Mouse (Mus musculus): ENCODE data around the gene Tars2. TPM values are rescaled to one million over a fixed set of nuclear protein-coding genes. Genes with fewer than 3 reads are reported as not detected.
"Not testable (repeated sequence)": the region's sequence is repeated elsewhere in the genome, so short reads cannot be mapped to it uniquely, and the experiment has no call there.

Gene Tars2
- polyA plus RNA-seq (2012; rRNA removed), result 10.9 and 21.3 TPM in 2 replicates

GRCm38 (mm10) chr3:95760106-95760505 is at the start of gene Tars2:
Tars2 (minus strand) TSS chr3:95760206.
- H3K27me3 ChIP-seq (ENCODE audit: control insufficient read depth, insufficient read depth, low read length), result no peaks in the 10 kb centered on the region
- no peak within 1 kb of the TSS for H3K27ac ChIP-seq (ENCODE audit: insufficient read depth, low read depth, low read length)
- 82% methylated on average over 6 of the region's 6 CpGs for WGBS
- H3K4me3 ChIP-seq (ENCODE audit: low read depth, low read length), result no peak within 1 kb of the TSS
- TF ChIP-seq CTCF (IDR thresholded peaks at IDR 0.05; ENCODE audit: extremely low read depth, insufficient read length, insufficient replicate concordance, low read depth, low read length), result no peak
- no peak for TF ChIP-seq POLR2A (IDR thresholded peaks at IDR 0.05; ENCODE audit: low read depth, low read length)
- peaks cover 4% of the 10 kb centered on the region; the same call in 1 of the 2 replicates for H3K4me1 ChIP-seq (ENCODE audit: control insufficient read depth, insufficient read depth, insufficient read length, low read length)
- H3K36me3 ChIP-seq (ENCODE audit: control insufficient read depth, insufficient read depth, low read length), result peaks cover 15% of the 10 kb centered on the region

GRCm38 (mm10) chr3:95808384-95808783 is 48.4 kb upstream of the Tars2 start:
- no peaks in the 10 kb centered on the region for H3K27me3 ChIP-seq (ENCODE audit: control insufficient read depth, insufficient read depth, low read length)
- peaks cover 13% of the 10 kb centered on the region for H3K36me3 ChIP-seq (ENCODE audit: control insufficient read depth, insufficient read depth, low read length)
- WGBS, result 35% methylated on average over 2 of the region's 2 CpGs
- H3K4me1 ChIP-seq (ENCODE audit: control insufficient read depth, insufficient read depth, insufficient read length, low read length), result no peaks in the 10 kb centered on the region
- H3K27ac ChIP-seq (ENCODE audit: insufficient read depth, low read depth, low read length), result no peak overlapping the region
- TF ChIP-seq POLR2A (IDR thresholded peaks at IDR 0.05; ENCODE audit: low read depth, low read length), result no peak
- TF ChIP-seq CTCF (IDR thresholded peaks at IDR 0.05; ENCODE audit: extremely low read depth, insufficient read length, insufficient replicate concordance, low read depth, low read length), result no peak
- no peak overlapping the region for H3K4me3 ChIP-seq (ENCODE audit: low read depth, low read length)

GRCm38 (mm10) chr3:95807630-95808029 is 47.6 kb upstream of the Tars2 start:
- not testable (repeated sequence) for H3K27me3 ChIP-seq (ENCODE audit: control insufficient read depth, insufficient read depth, low read length)
- 85% methylated on average over 6 of the region's 6 CpGs for WGBS

GRCm38 (mm10) chr3:95806677-95807076 is 46.7 kb upstream of the Tars2 start:
- TF ChIP-seq POLR2A (IDR thresholded peaks at IDR 0.05; ENCODE audit: low read depth, low read length) (no peak), CTCF (IDR thresholded peaks at IDR 0.05; ENCODE audit: extremely low read depth, insufficient read length, insufficient replicate concordance, low read depth, low read length) (no peak)
- Histone ChIP-seq H3K27ac (ENCODE audit: insufficient read depth, low read depth, low read length) (no peak overlapping the region), H3K4me1 (ENCODE audit: control insufficient read depth, insufficient read depth, insufficient read length, low read length) (no peaks in the 10 kb centered on the region), H3K27me3 (ENCODE audit: control insufficient read depth, insufficient read depth, low read length) (no peaks in the 10 kb centered on the region), H3K4me3 (ENCODE audit: low read depth, low read length) (no peak overlapping the region), H3K36me3 (ENCODE audit: control insufficient read depth, insufficient read depth, low read length) (peaks cover 13% of the 10 kb centered on the region)
- 13% methylated on average over 1 of the region's 1 CpGs for WGBS

More at GRCm38 (mm10) chr3:95807630-95808029, 47.6 kb upstream of the Tars2 start:
- H3K4me3 ChIP-seq (ENCODE audit: low read depth, low read length); H3K4me1 ChIP-seq (ENCODE audit: control insufficient read depth, insufficient read depth, insufficient read length, low read length); H3K27ac ChIP-seq (ENCODE audit: insufficient read depth, low read depth, low read length): not testable (repeated sequence)
- H3K36me3 ChIP-seq (ENCODE audit: control insufficient read depth, insufficient read depth, low read length), result peaks cover 13% of the 10 kb centered on the region

GRCm38 (mm10) chr3:95803851-95804250 is 43.8 kb upstream of the Tars2 start:
- Histone ChIP-seq H3K36me3 (ENCODE audit: control insufficient read depth, insufficient read depth, low read length) (peaks cover 13% of the 10 kb centered on the region), H3K27ac (ENCODE audit: insufficient read depth, low read depth, low read length) (no peak overlapping the region), H3K4me3 (ENCODE audit: low read depth, low read length) (no peak overlapping the region), H3K27me3 (ENCODE audit: control insufficient read depth, insufficient read depth, low read length) (no peaks in the 10 kb centered on the region), H3K4me1 (ENCODE audit: control insufficient read depth, insufficient read depth, insufficient read length, low read length) (no peaks in the 10 kb centered on the region)
- TF ChIP-seq POLR2A (IDR thresholded peaks at IDR 0.05; ENCODE audit: low read depth, low read length) (no peak), CTCF (IDR thresholded peaks at IDR 0.05; ENCODE audit: extremely low read depth, insufficient read length, insufficient replicate concordance, low read depth, low read length) (no peak)
- 98% methylated on average over 4 of the region's 4 CpGs for WGBS

- Histone ChIP-seq H3K4me1 (ENCODE audit: control insufficient read depth, insufficient read depth, insufficient read length, low read length) (0 out of 2 replicates have a peak, but pooled peaks cover 2% of the 10 kb centered on the region), H3K27ac (ENCODE audit: insufficient read depth, low read depth, low read length) (no peak overlapping the region), H3K36me3 (ENCODE audit: control insufficient read depth, insufficient read depth, low read length) (peaks cover 2% of the 10 kb centered on the region; the same call in 1 of the 2 replicates), H3K27me3 (ENCODE audit: control insufficient read depth, insufficient read depth, low read length) (no peaks in the 10 kb centered on the region), H3K4me3 (ENCODE audit: low read depth, low read length) (no peak overlapping the region)
- WGBS, result 80% methylated on average over 4 of the region's 4 CpGs
- TF ChIP-seq CTCF (IDR thresholded peaks at IDR 0.05; ENCODE audit: extremely low read depth, insufficient read length, insufficient replicate concordance, low read depth, low read length), result no peak
- TF ChIP-seq POLR2A (IDR thresholded peaks at IDR 0.05; ENCODE audit: low read depth, low read length), result no peak
These were observed 38.8 kb upstream of the Tars2 start for GRCm38 (mm10) chr3:95798756-95799155.

- peaks cover 2% of the 10 kb centered on the region; the same call in 1 of the 2 replicates for H3K36me3 ChIP-seq (ENCODE audit: control insufficient read depth, insufficient read depth, low read length)
- no peaks in the 10 kb centered on the region for H3K27me3 ChIP-seq (ENCODE audit: control insufficient read depth, insufficient read depth, low read length)
- no peak overlapping the region for H3K27ac ChIP-seq (ENCODE audit: insufficient read depth, low read depth, low read length)
- H3K4me3 ChIP-seq (ENCODE audit: low read depth, low read length), result no peak overlapping the region
- H3K4me1 ChIP-seq (ENCODE audit: control insufficient read depth, insufficient read depth, insufficient read length, low read length), result 0 out of 2 replicates have a peak, but pooled peaks cover 2% of the 10 kb centered on the region
- WGBS, result 73% methylated on average over 1 of the region's 1 CpGs
- TF ChIP-seq POLR2A (IDR thresholded peaks at IDR 0.05; ENCODE audit: low read depth, low read length), result no peak
- no peak for TF ChIP-seq CTCF (IDR thresholded peaks at IDR 0.05; ENCODE audit: extremely low read depth, insufficient read length, insufficient replicate concordance, low read depth, low read length)
These were observed 34.3 kb upstream of the Tars2 start for GRCm38 (mm10) chr3:95794299-95794698.
